Mouse (Mus musculus) spleen, adult 2 months (tissue): ENCODE data around the gene Nupr1.

Experiments
- CTCF ChIP-seq: fragments of 200-500 bp; IDR thresholded peaks from 2 replicates; pipeline ENCODE4 v1.5.1; 2011; ENCODE audit warnings: mild to moderate bottlenecking, inconsistent platforms; ENCODE audit not compliant: insufficient read depth, insufficient read length, insufficient replicate concordance; ENCODE audit errors: extremely low read depth
- POLR2A ChIP-seq: fragments of 200-500 bp; IDR thresholded peaks from 2 replicates; pipeline ENCODE4 v1.6.1; 2011; ENCODE audit warnings: low read depth, low read length, inconsistent platforms

DNA sequence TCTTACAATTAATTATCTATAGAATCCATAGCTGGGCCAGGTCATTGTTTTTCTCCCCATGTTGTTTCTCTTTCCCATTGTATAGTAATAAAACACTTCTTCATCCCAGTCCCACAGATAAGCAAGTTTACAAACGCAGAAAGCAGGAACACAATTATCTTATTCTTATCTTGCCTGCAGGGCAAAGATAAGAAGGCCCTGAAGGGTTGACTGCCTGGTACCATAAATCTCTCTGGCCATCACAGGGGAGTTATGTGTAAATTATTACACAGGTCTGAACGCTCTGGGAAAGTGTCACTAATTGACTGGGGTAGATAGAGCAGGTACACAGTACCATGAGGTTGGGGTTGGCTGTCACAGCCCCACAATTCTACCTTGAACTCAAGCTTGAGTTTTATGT, 20.2 kb upstream of the Nupr1 start:
- no peak for TF ChIP-seq POLR2A
- no peak for TF ChIP-seq CTCF
